Mouse (Mus musculus) spleen, postnatal 36 days (tissue): ENCODE data around the gene Elavl2.

Source experiments
- DNase-seq, 2 experiments: peaks; one replicate each; pipeline ENCODE4 v3.0.0; 2022; ENCODE audit warnings: low spot score in 2 of 2, mixed read lengths in 1 of 2

Elavl2 gene

DNA sequence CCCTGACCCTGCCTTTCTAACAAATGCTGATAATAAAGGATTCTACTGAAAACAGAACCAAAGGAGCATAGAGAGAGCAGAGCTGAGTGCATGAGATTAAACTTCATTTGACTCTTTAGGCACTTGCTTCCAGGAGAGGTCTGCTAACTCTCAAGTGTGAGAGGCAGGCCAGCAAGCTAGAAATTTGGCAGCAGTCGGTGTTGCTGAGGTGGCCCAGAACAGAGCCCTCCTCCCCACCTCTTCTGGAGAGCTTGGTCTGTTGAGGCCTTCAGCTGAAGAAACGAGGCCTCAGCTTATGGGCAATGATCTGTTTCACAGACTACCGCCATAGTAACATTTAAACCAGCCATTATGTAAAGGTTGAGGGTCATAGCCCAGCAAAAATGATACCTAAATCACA is 186.7 kb downstream of the Elavl2 start:
- DNase-seq, result no peak

DNA sequence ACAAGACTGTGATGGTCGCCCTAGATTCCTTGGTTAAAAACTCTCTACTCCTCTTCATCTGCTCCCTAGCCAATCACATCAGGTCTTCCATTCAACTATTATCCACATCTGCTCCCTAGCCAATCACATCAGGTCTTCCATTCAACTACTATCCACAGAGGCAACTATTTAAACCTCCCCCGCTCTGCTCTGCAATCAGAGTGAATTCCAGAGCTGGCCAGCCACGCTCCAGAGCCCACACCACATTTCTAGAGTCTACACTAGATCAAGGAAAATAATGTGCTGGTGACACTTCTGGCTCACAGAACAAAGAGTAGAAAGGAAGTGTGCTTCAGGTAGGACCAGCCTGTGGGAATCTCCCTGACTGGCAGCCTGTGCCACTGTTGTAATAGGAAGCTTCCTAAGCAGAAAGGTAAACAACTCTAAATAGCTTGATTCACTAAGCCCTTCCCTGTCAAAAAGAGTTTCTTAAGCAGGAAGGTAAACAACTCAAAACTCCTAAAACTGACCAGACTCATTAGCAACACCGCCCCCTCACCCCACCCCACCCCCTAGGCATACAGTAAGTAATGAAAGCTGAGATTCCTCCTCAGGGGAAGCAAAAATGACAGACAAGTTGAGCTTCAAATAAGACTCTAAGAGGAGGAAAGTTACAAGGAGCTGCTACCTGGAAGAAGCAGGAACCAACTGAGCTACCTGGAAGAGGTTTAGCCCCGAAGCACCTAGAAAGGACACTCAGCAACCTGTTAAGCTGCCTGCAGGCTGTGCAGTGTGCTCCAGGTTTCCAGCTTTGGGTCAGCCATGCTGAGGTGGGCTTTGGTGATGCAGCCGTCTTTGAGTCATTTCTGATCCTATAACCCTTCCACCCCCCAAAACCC is 191.9 kb downstream of the Elavl2 start:
- DNase-seq, result no peak
